Mouse (Mus musculus): Measurements from ENCODE around the gene Gm10134. TPM values are rescaled to one million over a fixed set of nuclear protein-coding genes. Genes with fewer than 3 reads are reported as not detected.
"Not testable (repeated sequence)": the region's sequence is repeated elsewhere in the genome, so short reads cannot be mapped to it uniquely, and the experiment has no call there.

The Gm10134 gene
- total and polyA plus RNA-seq, 2 experiments = not detected

DNA sequence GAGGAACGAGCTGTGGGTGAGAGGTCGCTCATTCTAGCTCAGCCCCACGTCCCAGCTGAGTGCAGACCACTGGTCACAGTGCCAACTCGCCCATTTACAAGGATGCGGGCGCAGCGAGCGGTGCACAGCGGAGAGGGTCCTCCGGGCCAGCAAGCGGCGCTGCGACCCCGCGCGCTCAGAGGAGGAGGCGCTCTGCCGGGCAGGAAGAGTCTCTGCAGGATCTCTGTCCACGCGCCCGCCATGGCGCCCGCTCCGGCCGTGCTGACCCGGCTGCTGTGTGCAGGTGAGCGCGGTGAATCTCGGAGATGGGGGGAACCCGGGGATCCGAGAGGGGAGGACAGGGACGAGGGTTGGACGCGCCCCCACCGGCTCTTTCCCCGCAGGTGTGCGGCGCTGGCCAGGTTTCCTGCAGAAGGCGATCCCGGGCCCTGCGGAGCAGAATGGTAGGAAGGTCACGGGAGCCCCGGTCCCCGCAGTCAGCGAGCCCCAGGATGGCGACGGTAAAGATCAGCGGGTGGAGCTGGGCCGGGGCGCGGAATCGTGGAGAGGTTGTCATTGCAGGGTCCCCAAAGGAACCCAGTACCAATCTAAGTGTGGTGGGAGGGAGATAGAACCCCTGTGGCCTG is 37.9 kb upstream of the Gm10134 start, which contains the start of gene Mrps2:
TSS of gene Mrps2 (plus strand) at position 207 of the 626 bp plus-strand sequence.
- Histone ChIP-seq H3K27ac (replicated peaks; ENCODE audit: insufficient read depth, low read depth, low read length) (peak within 1 kb of the TSS; percentile 69), H3K79me2 (ENCODE audit: control insufficient read depth, insufficient read depth, low read length) (peaks cover 3% of the 10 kb centered on the region; the same call in 1 of the 2 replicates), H3K36me3 (ENCODE audit: control insufficient read depth, insufficient read depth, low read length) (peaks cover 10% of the 10 kb centered on the region), H3K4me3 (ENCODE audit: insufficient read depth, low read depth, low read length) (peak within 1 kb of the TSS; percentile 94), H3K27me3 (ENCODE audit: control insufficient read depth, insufficient read depth, low read length) (no peaks in the 10 kb centered on the region), H3K9ac (ENCODE audit: low read depth, low read length) (peak within 1 kb of the TSS; percentile 93), H3K4me1 (ENCODE audit: control insufficient read depth, insufficient read depth, low read length) (peaks cover 6% of the 10 kb centered on the region; the same call in 1 of the 2 replicates)
- TF ChIP-seq CTCF (IDR thresholded peaks at IDR 0.05; ENCODE audit: low read depth, low read length) = peak; percentile 87
- peak; percentile 86 for TF ChIP-seq POLR2A (IDR thresholded peaks at IDR 0.05; ENCODE audit: extremely low read depth, insufficient read depth, low read length)
- peak; percentile 55 for DNase-seq (ENCODE audit: extremely low read depth, low read depth, low spot score)
- 1% methylated on average over 52 of the region's 52 CpGs for WGBS

DNA sequence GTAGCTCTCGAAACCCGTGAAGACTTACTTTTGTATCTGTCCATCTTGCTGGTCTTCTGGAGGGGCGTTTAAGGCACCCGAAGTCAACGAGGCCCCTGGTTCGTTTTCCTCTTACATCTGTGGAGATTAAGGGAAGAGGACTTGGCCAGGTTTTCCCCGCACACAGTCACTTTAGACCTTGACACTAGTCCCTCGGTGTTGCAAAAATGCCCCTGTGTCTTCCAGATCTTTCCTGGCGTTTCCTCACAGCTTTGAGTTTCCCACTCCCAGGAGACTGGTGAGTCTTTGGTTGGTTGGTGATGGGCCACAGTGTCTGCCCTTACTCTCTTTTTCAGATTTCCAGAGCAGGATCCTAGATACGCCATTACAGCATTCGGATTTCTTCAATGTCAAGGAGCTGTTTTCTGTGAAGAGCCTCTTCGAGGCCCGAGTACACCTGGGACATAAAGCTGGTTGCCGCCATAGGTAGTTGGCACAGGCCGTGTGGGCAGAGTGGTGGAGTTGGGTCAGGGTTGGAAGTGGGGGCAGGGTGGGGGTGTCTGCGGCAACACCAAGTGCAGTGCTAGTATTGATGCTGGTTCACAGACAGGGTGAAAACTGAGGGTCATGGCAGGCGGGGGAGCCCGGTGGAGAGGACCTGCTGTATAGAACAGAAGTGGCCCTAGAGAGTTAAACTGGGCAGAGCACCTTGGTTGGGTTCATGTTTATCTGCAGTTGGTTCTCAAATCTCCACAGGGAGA is 37.2 kb upstream of the Gm10134 start:
- H3K79me2 ChIP-seq (ENCODE audit: control insufficient read depth, insufficient read depth, low read length) = peaks cover 3% of the 10 kb centered on the region; the same call in 1 of the 2 replicates
- H3K4me3 ChIP-seq (ENCODE audit: insufficient read depth, low read depth, low read length) = peak overlapping the region; percentile 94
- H3K4me1 ChIP-seq (ENCODE audit: control insufficient read depth, insufficient read depth, low read length) = peaks cover 6% of the 10 kb centered on the region; the same call in 1 of the 2 replicates
- H3K27me3 ChIP-seq (ENCODE audit: control insufficient read depth, insufficient read depth, low read length) = no peaks in the 10 kb centered on the region
- DNase-seq (ENCODE audit: extremely low read depth, low read depth, low spot score) = peak; percentile 64
- peaks cover 10% of the 10 kb centered on the region for H3K36me3 ChIP-seq (ENCODE audit: control insufficient read depth, insufficient read depth, low read length)
- TF ChIP-seq CTCF (IDR thresholded peaks at IDR 0.05; ENCODE audit: low read depth, low read length) (no peak), POLR2A (IDR thresholded peaks at IDR 0.05; ENCODE audit: extremely low read depth, insufficient read depth, low read length) (no peak)
- 49% methylated on average over 18 of the region's 18 CpGs for WGBS
- H3K9ac ChIP-seq (ENCODE audit: low read depth, low read length) = peak overlapping the region; percentile 93
- H3K27ac ChIP-seq (replicated peaks; ENCODE audit: insufficient read depth, low read depth, low read length) = peak overlapping the region; percentile 69; the same call in 1 of the 2 replicates

DNA sequence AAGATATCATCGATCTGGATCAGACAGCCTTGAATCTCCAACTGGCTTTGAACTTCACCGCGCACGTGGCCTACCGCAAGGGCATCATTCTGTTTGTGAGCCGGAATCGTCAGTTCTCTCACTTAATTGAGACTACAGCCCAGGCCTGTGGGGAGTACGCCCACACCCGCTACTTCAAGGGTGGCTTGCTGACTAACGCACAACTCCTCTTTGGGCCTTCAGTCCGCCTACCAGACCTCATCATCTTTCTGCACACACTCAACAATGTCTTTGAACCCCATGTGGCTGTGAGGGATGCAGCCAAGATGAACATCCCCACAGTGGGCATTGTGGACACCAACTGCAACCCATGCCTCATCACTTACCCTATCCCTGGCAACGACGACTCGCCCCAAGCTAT is 36.4 kb upstream of the Gm10134 start:
- Histone ChIP-seq H3K27me3 (ENCODE audit: control insufficient read depth, insufficient read depth, low read length) (no peaks in the 10 kb centered on the region), H3K79me2 (ENCODE audit: control insufficient read depth, insufficient read depth, low read length) (peaks cover 3% of the 10 kb centered on the region; the same call in 1 of the 2 replicates), H3K4me1 (ENCODE audit: control insufficient read depth, insufficient read depth, low read length) (peaks cover 6% of the 10 kb centered on the region; the same call in 1 of the 2 replicates), H3K9ac (ENCODE audit: low read depth, low read length) (no peak overlapping the region), H3K36me3 (ENCODE audit: control insufficient read depth, insufficient read depth, low read length) (peaks cover 10% of the 10 kb centered on the region), H3K27ac (replicated peaks; ENCODE audit: insufficient read depth, low read depth, low read length) (no peak overlapping the region), H3K4me3 (ENCODE audit: insufficient read depth, low read depth, low read length) (no peak overlapping the region)
- no peak for TF ChIP-seq POLR2A (IDR thresholded peaks at IDR 0.05; ENCODE audit: extremely low read depth, insufficient read depth, low read length)
- DNase-seq (ENCODE audit: extremely low read depth, low read depth, low spot score) = no peak
- WGBS = 97% methylated on average over 14 of the region's 14 CpGs

DNA sequence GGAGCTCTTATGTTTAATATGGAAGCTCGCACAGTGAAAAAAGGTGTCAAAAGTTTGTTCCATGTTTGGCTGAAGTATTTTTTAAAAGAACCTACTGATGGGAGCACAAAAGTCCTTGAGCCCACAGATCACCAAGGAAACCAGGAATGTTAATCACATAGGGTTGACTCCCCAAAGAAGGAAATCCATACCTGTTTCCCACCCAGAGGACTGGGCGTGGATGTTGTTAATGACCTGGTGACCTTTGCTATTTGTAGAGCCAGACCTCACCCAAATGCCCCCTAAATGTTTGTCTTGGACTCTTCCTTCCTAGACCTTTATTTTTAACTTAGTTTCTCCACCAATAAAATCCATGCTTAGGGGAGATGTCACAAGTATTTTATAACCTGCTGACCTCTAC is 35.3 kb upstream of the Gm10134 start:
- H3K4me1 ChIP-seq (ENCODE audit: control insufficient read depth, insufficient read depth, low read length) = peaks cover 6% of the 10 kb centered on the region; the same call in 1 of the 2 replicates
- H3K27me3 ChIP-seq (ENCODE audit: control insufficient read depth, insufficient read depth, low read length) = no peaks in the 10 kb centered on the region
- H3K9ac ChIP-seq (ENCODE audit: low read depth, low read length) = no peak overlapping the region
- no peak for TF ChIP-seq CTCF (IDR thresholded peaks at IDR 0.05; ENCODE audit: low read depth, low read length)
- TF ChIP-seq POLR2A (IDR thresholded peaks at IDR 0.05; ENCODE audit: extremely low read depth, insufficient read depth, low read length) = no peak
- no peak for DNase-seq (ENCODE audit: extremely low read depth, low read depth, low spot score)
- H3K36me3 ChIP-seq (ENCODE audit: control insufficient read depth, insufficient read depth, low read length) = peaks cover 10% of the 10 kb centered on the region
- 90% methylated on average over 2 of the region's 2 CpGs for WGBS
- H3K79me2 ChIP-seq (ENCODE audit: control insufficient read depth, insufficient read depth, low read length) = peaks cover 3% of the 10 kb centered on the region; the same call in 1 of the 2 replicates
- H3K27ac ChIP-seq (replicated peaks; ENCODE audit: insufficient read depth, low read depth, low read length) = no peak overlapping the region
- H3K4me3 ChIP-seq (ENCODE audit: insufficient read depth, low read depth, low read length) = no peak overlapping the region

DNA sequence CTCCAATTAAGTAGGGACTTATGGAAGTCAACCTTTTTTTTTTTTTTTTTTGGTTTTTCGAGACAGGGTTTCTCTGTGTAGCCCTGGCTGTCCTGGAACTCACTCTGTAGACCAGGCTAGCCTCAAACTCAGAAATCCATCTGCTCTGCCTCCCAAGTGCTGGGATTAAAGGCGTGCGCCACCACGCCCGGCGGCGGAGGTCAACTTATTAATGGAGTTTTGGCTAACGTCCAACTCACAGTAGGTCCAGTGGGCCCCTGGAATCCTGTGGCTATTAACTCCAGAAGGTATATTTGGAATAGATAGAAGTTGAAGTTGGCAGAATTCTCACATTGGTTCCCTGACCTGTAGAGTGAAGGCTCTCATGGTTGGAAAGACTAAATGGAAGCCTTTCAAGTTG is 33.9 kb upstream of the Gm10134 start:
- WGBS = 91% methylated on average over 8 of the region's 8 CpGs
- H3K9ac ChIP-seq (ENCODE audit: low read depth, low read length); H3K36me3 ChIP-seq (ENCODE audit: control insufficient read depth, insufficient read depth, low read length); H3K4me1 ChIP-seq (ENCODE audit: control insufficient read depth, insufficient read depth, low read length); DNase-seq (ENCODE audit: extremely low read depth, low read depth, low spot score); H3K79me2 ChIP-seq (ENCODE audit: control insufficient read depth, insufficient read depth, low read length); H3K27ac ChIP-seq (replicated peaks; ENCODE audit: insufficient read depth, low read depth, low read length); H3K4me3 ChIP-seq (ENCODE audit: insufficient read depth, low read depth, low read length); H3K27me3 ChIP-seq (ENCODE audit: control insufficient read depth, insufficient read depth, low read length): not testable (repeated sequence)

DNA sequence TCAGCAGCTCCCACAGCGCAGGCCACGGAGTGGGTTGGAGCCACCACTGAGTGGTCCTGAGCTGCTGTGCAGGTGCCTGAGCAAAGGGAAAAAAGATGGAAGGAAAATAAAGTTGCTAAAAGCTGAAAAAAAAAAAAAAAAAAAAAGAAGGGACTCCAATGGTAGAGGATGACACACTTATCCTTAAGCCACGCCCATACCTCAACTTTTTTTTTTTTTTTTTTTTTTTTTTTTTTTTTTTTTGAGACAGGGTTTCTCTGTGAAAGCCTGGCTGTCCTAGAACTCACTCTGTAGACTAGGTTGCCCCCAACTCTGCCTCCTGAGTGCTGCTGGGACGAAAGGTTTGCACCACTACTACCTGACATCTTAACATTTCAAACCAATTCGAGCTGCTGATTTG is 27.9 kb upstream of the Gm10134 start:
- H3K36me3 ChIP-seq (ENCODE audit: control insufficient read depth, insufficient read depth, low read length); H3K27ac ChIP-seq (replicated peaks; ENCODE audit: insufficient read depth, low read depth, low read length); H3K4me1 ChIP-seq (ENCODE audit: control insufficient read depth, insufficient read depth, low read length); H3K79me2 ChIP-seq (ENCODE audit: control insufficient read depth, insufficient read depth, low read length); H3K9ac ChIP-seq (ENCODE audit: low read depth, low read length); H3K27me3 ChIP-seq (ENCODE audit: control insufficient read depth, insufficient read depth, low read length); DNase-seq (ENCODE audit: extremely low read depth, low read depth, low spot score); H3K4me3 ChIP-seq (ENCODE audit: insufficient read depth, low read depth, low read length): not testable (repeated sequence)
- 96% methylated on average over 5 of the region's 5 CpGs for WGBS
